Mouse (Mus musculus) right cerebral cortex, postnatal 36 days (tissue): ENCODE data around the gene Vwa5b2.

ENCODE experiments used
- DNase-seq, 2 experiments: peaks; one replicate each; pipeline ENCODE4 v3.0.0; 2022; ENCODE audit warnings: low spot score in 2 of 2, mixed read lengths in 1 of 2

Gene Vwa5b2

GRCm38 (mm10) chr16:20589366-20589938 is at the start of gene Vwa5b2:
Gene Vwa5b2, plus strand, starts transcription at chr16:20589471.
- DNase-seq, result peak in 1 of 2 experiments; percentile 20

GRCm38 (mm10) chr16:20539649-20540048 is 49.6 kb upstream of the Vwa5b2 start:
- no peak for DNase-seq

- no peak for DNase-seq
These were observed 48.8 kb upstream of the Vwa5b2 start for GRCm38 (mm10) chr16:20540438-20540837.

GRCm38 (mm10) chr16:20545696-20546095 is 43.6 kb upstream of the Vwa5b2 start:
- DNase-seq, result no peak

- no peak for DNase-seq
These were observed 41.8 kb upstream of the Vwa5b2 start for GRCm38 (mm10) chr16:20547423-20547822.

DNA sequence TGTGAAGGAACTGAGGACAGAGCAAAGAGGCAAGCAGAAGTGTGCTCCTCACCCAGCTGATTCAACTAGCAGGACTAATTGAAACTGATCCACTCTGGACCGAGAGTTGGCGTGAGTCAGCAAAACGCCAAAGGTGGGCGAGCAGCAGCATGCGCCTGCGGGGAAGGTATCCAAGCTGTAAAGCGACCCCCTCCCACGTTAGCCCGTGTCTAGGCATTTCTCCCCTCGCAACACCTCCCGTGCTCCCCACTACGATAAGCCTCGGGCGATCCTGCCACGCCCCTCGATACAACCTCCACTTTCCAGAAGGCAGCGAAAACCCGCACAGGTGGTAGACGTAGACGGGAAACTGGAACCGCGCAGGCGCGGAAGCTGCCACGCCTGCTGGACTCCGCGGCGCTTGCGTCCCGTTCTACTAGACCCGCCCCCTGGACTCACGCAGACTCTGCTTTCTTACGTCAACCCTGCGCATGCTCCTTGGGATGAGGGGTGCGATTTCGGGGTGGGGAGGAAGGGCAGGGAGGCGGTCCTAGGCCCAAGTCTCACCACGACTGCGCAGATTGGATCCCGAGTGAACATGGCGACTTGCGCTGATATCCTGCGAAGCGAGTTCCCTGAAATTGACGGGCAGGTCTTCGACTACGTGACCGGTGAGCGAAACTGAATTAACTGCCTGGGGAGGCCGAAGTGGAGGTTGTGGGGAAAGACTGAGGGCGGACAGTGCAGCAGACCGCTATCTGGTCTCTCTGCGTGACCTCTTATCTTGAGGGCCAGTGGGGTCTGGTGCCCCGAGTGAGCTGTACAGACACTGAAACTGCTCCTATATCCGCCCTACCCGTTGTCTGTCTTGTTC is 40.9 kb upstream of the Vwa5b2 start, which contains the start of gene Abcf3:
Abcf3 (plus strand) TSS at position 482 of the 853 bp plus-strand sequence.
- peak; percentile 97 to 98 for DNase-seq

GRCm38 (mm10) chr16:20549161-20549560 is 40.1 kb upstream of the Vwa5b2 start:
- no peak for DNase-seq

DNA sequence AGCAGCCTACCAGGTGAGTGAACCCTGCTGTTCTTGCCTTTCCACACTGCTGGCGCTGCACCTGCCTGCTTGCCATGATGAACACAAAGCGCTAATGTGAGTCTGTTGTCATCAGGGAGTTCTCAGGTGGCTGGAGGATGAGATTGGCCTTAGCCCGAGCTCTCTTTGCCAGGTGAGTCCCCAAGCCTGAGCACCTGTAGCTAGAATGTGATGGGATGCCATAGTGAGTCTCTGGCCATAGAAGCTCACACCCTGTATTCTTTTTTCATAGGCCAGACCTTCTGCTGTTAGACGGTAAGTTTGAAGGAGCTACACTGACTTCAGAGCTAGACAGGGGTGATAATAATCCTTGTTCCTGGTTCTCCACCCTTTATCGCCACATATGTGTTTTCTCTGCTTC is 37.6 kb upstream of the Vwa5b2 start:
- DNase-seq, result no peak

GRCm38 (mm10) chr16:20552594-20552993 is 36.7 kb upstream of the Vwa5b2 start:
- no peak for DNase-seq

DNA sequence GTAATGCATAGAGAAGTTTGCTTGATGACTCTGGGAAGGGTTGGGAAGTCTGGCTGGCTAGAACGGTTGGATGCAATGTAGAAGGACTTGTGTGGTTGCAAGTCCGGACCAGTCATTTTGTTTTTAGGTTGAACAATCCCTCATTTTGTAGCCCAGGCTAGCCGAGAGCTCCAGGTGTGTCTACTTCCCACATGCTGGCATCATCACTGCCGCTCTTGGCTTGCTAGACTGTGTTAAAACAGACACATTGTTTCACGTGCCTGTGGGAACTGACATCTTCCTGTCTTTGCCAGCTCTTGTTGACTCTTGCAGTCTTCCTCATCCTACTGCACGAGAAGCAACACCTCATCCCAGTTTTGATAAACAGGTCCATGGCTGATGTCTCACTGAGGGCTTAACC is 34.3 kb upstream of the Vwa5b2 start:
- DNase-seq, result no peak

DNA sequence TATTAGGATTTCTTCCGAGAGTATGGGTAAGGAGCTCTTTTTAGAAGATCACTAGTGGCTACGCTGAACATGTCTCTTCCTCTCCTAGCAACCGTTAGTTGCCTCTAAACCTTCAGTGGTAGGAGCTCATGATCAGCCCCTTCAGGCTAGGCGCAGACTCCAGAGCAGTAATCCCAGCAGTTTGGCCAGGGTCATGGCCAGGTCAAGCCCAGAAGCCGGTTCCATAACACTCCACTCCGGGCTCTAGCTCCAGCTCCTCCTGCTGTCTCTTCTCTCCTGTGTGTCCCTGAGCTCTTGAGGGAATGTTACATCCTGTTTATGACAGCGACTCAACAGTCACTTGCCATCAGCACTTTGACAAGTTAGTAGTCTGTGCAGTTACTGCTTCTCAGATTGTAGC is 31.9 kb upstream of the Vwa5b2 start:
- DNase-seq, result no peak

GRCm38 (mm10) chr16:20565075-20565474 is 24.2 kb upstream of the Vwa5b2 start:
- DNase-seq, result no peak

DNA sequence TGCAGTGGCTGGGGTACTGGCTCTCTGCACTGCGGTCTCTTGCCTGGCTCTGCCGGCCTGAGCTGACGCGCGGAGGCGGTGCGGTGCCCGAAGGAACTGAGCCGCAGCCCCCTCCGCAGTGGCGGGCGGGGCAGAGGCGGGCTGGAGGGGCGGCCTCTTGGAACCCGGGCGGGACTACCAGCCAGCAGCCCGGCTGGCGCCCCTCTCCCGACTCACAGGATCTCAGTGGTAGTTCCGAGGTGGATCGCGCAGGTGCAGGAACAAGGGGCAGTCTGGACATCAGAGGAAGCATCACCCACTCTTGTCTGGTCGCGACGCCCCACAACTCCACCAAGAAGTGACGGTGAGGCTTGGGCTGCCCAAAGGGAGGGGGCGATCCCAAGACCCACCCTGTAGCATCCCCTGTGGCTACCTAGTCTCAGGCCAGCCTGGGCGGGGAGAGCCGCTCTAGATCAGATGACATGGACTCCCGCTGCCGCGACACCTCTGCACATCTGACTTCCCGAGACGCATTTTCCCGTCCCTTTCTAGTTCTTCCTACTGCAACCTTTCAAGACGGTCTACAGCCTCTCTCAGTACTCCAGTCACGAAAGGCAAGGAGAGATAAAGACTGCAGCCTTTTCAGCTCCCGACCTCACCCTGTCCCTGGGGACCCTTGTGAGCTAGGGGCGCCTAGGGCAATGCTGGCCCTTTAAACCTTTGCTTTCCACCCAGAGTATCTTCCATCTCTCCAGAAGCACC is 838 bp downstream of the Vwa5b2 start:
- peak; percentile 45 to 52 for DNase-seq

DNA sequence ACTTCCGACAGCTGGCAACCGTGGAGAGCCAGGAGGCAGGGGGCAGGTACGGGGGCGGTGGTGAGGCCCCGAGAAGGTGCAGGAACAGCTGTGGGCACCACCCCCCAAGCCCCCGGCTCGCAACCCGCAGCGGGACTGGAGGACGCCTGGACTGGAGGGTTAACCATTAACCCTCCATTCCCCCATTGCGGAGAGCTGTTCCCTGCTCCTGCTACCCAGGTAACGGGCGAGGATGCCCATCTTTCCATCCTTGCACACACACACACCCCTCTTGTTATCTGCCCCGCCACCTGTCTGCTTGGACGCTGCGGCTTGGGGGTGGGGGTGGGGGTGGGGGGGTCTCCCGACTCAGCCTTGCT is 1.4 kb downstream of the Vwa5b2 start:
- DNase-seq, result no peak

- no peak for DNase-seq
These were observed 1.9 kb downstream of the Vwa5b2 start for GRCm38 (mm10) chr16:20591076-20591705.

DNA sequence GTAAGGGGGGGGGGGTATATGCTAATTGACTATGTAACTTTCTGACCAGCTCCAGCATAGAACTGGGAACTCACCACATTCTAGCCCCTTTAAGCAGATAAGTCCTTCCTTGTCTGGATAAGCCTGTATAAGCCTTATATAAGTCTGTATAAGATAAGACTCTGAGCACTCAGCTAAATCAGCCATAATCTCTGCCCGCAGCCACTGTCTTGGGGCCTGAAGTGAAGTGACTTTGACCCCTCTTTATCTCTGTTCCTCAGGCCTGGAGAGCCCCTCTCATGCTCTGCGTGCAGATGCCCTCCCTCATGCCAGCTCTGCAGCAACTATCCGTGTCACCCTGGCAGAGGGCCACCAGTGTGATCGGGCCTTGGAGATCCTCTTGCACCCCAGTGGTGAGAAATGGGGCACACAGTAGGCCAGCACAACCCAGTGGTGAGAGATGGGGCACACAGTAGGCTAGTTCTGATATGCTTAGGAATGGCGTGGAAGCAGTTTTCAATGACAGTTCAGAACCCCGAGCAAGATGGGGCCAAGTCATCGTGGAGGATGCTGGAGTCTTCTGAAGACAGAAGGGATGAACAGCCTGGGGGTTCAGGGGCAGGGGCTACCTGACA is 5.9 kb downstream of the Vwa5b2 start:
- DNase-seq, result no peak

DNA sequence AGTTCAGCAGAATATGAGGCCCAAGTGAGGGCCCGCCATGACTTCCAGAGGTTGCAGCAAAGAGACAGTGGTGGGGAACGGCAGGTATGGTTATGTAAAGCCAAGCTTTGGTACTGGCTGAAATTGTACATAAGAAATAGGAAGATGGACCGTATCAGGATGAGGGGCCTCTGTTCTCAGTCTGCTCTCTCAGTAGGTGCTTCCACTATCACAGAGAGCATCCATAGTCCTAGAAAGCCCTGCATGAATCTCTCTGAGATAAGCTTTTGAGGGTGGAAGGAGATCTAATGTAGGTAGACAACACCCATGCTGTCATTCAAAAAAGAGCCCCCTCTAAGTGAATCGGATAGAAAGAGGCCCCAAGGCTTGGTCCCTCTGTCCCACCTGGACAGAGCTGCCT is 6.5 kb downstream of the Vwa5b2 start:
- DNase-seq, result no peak

DNA sequence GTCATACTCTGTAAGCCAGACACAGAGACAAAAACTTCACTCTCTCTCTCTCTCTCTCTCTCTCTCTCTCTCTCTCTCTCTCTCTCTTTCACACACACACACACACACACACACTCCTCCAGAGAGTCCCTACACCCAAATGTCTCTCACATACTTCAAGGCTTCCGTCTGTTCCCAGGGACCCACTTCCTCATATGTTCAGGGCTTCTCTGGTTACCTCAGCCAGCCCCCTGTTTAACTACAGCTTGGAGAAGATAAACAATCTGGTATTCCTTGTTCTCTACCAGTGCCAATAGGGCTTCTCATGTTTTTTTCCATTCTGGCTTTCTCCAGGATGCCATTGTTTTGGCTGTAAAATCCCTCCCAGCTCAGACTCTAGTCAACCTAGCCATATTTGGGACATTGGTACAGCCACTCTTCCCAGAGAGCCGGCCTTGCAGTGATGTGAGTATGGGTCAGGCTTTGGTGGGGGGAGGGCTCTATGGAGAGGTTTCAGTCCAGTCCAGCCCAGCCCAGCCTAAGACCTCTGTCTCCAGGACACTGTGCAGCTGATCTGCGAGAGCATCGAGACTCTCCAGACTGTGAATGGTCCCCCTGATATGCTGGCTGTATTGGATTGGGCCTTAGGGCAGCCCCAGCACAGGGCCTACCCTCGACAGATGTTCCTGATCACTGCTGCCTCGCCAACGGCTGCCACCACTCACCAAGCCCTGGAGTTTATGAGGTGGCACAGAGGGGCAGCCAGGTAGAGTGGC is 7.6 kb downstream of the Vwa5b2 start:
- DNase-seq, result no peak

GRCm38 (mm10) chr16:20600511-20600910 is 11.2 kb downstream of the Vwa5b2 start:
- DNase-seq, result no peak

- no peak for DNase-seq
These were observed 15.4 kb downstream of the Vwa5b2 start for GRCm38 (mm10) chr16:20604705-20605104.
